Mouse (Mus musculus): Measurements from ENCODE around the gene Slc12a7. TPM values are rescaled to one million over a fixed set of nuclear protein-coding genes. Genes with fewer than 3 reads are reported as not detected.

Gene Slc12a7
- total RNA-seq, 2 experiments from 2014 or later, result 4.5 to 5.2 TPM

DNA sequence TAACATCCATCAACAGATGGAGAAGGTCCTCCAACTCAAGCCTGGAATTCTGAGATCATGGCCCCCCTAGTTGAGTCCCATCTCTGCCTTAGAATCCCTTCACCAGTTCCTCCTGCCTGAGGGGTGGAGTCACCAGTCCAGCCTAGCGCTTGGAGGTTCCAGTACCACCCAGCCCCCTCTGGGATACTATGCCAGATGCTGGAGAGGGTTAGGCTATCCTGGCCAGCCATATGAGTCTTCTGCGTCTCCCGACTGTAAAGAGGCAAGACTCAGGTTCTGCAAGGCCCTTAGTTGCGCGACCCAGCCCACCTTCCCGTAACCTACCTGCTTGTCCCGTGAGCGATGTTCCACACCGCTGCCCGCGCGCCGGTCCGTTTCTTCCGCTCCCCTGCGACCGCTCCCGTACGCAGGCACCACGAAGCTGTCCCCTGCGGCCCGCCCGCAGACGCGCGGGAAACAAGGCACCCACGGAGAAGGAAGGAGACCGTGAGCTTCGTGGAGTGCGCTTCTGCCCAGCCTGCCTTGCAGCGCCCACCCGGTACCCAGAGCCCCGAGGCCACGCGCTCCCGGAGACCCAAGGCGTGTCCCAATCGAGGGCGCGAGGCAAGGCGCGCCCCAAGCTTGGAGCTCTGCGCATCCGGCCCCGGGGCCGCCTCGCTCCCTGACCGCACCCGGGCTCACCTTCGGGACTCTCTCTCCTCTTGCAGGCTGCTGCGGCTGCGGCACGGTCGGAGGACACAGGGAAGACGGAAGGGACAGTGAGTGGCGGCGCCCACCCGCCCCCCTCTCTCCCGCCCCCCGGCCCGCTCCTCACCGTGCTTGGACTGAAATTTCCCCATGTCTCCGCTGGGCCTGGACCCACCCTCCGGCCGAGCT, 113.9 kb downstream of the Slc12a7 start:
- intact Hi-C loops (cut with DNase I; ENCODE audit: low total_unique reads), result no loop called here
- DNase-seq, result peak; percentile 21

DNA sequence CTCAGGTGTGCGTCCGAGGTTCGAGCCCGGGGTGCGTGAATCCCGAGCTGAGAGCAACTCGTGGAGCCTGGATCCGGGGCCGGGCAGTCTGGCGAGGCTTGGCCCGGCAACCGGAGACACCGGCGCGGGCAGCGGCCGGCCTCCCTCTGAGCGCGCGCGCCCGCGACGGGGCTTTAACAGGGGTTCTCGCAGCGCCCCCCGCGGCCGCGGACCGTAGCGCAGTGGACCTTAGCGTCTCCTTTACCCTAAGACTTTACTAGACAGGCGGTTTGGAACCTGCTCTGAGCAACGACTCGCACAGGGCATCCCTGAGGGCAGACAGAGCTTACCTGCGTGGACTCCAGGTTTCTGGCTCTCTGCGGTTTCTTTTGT, 114.6 kb downstream of the Slc12a7 start, which contains the start of gene Nkd2:
Gene Nkd2, minus strand, starts transcription at position 167 of the 372 bp plus-strand sequence.
- intact Hi-C loops (cut with DNase I; ENCODE audit: low total_unique reads), result no loop called here

More for the DNA sequence above, 114.6 kb downstream of the Slc12a7 start, which contains the start of gene Nkd2:
- DNase-seq, result peak; percentile 86

Other genes starting within 250 kb of the Slc12a7 start
- gene Slc6a3, start 196.3 kb upstream of the Slc12a7 start, total RNA-seq (2021), result not detected
- gene Clptm1l, start 129.1 kb upstream of the Slc12a7 start, total RNA-seq (2021), result 10 to 100 TPM; 39.5 to 50.3 TPM
- under 1 TPM; 0.14 to 0.18 TPM for gene Tert, start 106.2 kb upstream of the Slc12a7 start, total RNA-seq (2021)
- under 1 TPM; 0.16 to 0.62 TPM for gene Slc6a18, start 55.1 kb upstream of the Slc12a7 start, total RNA-seq (2021)
- gene Slc6a19, start 28.2 kb upstream of the Slc12a7 start, total RNA-seq (2021), result under 1 TPM in 1 of 2 experiments, not detected in 1; 0.12 TPM
- 1 to 10 TPM; 1.6 to 2.2 TPM for gene Nkd2, start 114.5 kb downstream of the Slc12a7 start, total RNA-seq (2021)
- under 1 TPM; 0.82 to 0.96 TPM for gene Trip13, start 204.7 kb downstream of the Slc12a7 start, total RNA-seq (2021)
- 10 to 100 TPM; 11.0 to 11.9 TPM for gene Brd9, start 204.7 kb downstream of the Slc12a7 start, total RNA-seq (2021)
- gene Zdhhc11, start 230.8 kb downstream of the Slc12a7 start, total RNA-seq (2021), result not detected

All from gastrocnemius, postnatal 14 days (tissue).